Mouse (Mus musculus): Measurements from ENCODE around the gene Strada. TPM values are rescaled to one million over a fixed set of nuclear protein-coding genes. Genes with fewer than 3 reads are reported as not detected.
"Not testable (repeated sequence)": the region's sequence is repeated elsewhere in the genome, so short reads cannot be mapped to it uniquely, and the experiment has no call there.

Strada gene
- 10 to 100 TPM; 13.7 to 14.1 TPM for total RNA-seq (2021)
- long read RNA-seq, experiment 1, partial matches to known transcripts: 3 of 21 reads
- long read RNA-seq, experiment 1, other reads (novel, unspliced or antisense): 14 of 21 reads
- long read RNA-seq, experiment 2, transcript Strada-202 (11 exons, 1,517 nt): major isoform, 6 of 19 reads
- long read RNA-seq, experiment 2, partial matches to known transcripts: 3 of 19 reads
- long read RNA-seq, experiment 2, other reads (novel, unspliced or antisense): 9 of 19 reads

GRCm38 (mm10) chr11:106202123-106202465 is at the start of gene Strada:
Gene Strada, minus strand, starts transcription at chr11:106202168.
- DNase-seq (ENCODE audit: low spot score): no peak

GRCm38 (mm10) chr11:106249326-106249725 is 47.4 kb upstream of the Strada start:
- DNase-seq (ENCODE audit: low spot score): no peak

DNA sequence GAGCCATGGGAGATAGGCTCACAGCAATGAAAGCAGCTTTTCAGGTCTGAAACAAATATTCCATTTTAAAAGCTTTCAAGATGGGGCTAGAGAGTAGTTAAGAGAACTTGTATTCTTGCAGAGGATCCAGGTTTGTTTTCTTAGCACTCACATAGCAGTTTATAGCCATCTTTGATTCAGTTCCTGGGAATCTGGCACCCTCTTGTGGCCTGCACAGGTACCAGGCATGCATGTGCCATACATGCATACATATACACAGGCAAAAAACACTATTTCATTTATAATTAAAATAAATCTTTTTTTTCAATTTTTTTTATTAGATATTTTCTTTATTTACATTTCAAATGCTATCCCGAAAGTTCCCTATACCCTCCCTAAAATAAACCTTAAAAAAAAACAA is 44.9 kb upstream of the Strada start:
- no peak for DNase-seq (ENCODE audit: low spot score)

DNA sequence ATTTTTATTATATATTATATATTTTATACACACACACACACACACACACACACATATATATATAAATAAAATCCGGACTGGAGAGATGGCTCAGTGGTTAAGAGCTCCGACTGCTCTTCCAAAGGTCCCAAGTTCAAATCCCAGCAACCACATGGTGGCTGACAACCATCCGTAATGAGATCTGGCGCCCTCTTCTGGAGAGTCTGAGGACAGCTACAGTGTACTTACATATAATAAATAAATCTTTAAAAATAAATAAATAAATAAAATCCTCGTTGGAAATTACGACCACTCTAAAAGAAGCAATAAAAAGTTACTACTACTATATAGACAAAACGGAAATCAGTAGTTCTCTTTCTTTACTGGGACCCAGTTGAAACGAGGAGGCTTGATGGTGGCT is 32.0 kb upstream of the Strada start:
- DNase-seq (ENCODE audit: low spot score): not testable (repeated sequence)

- no peak for DNase-seq (ENCODE audit: low spot score)
Observed at GRCm38 (mm10) chr11:106220603-106221002, 18.6 kb upstream of the Strada start.

- DNase-seq (ENCODE audit: low spot score): peak; percentile 90
Observed at GRCm38 (mm10) chr11:106216730-106217490, 14.9 kb upstream of the Strada start, which contains the start of gene Ddx42. Gene Ddx42, plus strand, starts transcription at chr11:106216926.

DNA sequence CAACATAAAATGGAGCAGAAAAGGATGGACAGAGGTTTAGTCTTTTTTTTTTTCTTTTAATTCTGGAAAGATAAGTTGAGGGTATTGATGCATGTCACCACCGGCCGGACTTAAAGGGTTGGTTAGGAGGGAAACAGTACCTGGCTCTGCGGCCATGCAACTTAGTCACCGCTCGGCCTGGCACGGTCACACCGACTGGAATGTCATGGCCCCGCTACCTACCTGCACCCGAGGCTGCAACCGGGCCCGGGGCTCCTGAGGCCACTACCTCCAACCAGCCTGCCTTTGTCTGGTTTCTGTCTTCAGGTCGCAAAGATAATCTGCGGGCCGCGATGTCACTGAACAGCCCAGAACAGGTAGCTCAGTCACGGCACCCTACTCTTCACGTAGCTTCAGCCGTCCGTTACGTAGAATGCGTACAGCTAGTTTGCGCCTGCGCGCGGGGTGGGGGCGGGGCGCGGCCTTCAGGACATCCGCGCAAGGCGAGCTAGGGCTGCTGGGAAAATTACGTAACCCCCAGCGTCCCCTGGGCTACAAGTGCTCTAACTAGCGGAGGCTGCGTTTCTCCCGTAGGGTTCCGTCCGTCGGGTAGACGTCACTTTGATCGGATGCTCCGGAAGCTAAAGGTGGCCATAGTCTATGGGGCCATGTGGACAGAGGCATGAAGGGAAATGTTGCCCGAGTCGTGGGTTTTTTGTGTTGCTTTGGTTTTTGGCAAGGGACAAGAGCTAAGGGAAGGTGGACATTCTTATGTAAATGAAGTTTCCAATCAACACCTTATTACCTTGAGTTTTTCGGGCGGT is 14.2 kb upstream of the Strada start, which contains the start of gene Ccdc47:
Gene Ccdc47 (minus strand): TSS at position 418 of the 803 bp plus-strand sequence.
- peak; percentile 97 for DNase-seq (ENCODE audit: low spot score)

DNA sequence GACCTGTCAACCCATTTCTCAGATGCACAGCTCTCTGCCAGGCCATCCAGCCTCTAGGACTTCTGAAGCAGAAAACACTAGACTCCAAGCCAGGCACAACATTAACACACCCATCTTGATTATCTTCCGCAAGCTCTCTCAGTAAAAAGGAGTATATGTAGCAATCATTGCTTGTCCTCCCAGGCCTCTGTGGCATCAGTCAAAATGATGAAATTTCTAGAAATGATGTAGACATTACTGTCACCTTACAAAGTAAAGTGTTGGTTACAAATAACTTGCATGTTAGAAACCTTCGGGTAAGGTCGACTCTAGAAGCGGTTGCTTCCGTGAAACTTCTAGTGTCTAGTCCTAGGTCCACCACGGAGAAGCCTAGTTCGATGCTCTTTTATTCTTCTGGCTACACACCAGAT is 13.5 kb upstream of the Strada start:
- DNase-seq (ENCODE audit: low spot score): no peak

GRCm38 (mm10) chr11:106214856-106215255 is 12.9 kb upstream of the Strada start:
- DNase-seq (ENCODE audit: low spot score): no peak

DNA sequence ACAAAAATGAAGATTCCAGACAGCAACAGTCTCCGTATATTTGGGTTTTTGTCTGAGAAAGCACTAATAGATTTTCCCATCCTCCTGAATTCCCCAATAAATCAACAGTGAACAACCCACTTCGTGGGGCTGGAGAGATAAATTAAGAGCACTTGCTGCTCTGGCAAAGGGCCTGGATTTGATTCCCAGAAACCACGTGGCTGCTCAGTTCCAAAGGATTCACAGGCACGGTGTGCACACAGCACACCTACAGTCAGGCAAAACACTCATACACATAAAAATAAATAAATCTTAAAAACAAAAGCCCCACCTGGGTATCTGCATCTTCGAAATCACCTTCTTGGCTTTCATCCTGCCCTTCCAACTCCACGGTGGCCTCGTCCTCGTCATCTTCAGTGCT is 10.8 kb upstream of the Strada start:
- no peak for DNase-seq (ENCODE audit: low spot score)

DNA sequence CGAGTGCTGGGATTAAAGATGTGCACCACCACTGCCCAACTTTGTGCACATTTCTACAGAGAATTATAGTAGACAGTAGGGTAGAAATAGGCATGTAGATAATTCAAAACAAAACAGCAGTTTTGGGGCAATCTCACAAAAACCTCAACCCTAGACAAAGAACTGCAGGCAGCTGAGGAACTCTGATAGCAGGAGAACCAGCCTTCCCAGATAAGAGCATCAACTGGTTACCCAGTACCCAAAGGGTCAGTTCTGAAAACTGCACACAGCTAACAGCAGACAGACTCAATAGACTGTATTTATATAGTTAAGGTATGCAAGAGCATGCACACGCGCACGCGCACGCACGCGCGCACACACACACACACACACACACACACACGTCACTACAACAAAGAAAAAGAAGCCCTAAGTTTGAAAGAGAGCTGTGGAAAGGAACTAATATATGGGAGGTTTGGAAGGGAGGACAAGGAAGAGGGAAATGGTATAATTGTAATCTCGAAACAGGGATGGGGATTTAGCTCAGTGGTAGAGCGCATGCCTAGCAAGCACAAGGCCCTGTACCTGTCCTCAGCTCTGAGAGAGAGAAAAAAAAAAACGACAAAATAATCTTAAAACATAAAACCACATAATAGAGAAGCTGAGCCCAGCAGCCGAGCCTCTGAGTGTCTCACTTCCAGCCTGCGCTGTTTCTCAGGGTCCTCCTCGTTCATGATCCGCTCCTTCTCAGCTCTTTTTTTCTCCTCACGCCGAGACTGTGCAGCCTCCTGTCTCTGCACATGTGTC is 438 bp downstream of the Strada start:
- no peak for DNase-seq (ENCODE audit: low spot score)

DNA sequence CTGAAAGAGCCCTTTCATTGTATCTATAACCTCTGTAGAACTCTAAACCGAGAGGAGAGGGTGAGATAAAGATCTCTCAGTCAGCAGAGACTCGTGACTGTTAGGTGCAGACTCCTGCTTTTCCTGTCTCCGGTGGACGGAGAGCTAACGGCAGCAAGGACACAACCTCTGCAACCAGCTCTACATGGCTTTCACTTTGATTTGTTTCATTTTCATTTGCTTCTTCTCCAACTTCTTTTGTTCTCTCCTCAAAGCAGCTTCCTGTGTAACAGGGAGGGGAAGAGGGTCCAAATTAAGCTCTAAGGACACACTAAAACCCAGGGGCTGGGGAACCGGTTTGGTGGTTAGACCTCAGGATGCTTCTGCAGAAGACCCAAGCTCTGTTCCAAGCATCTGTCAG is 1.2 kb downstream of the Strada start:
- DNase-seq (ENCODE audit: low spot score): no peak

- not testable (repeated sequence) for DNase-seq (ENCODE audit: low spot score)
Observed at GRCm38 (mm10) chr11:106199997-106200396, 2.0 kb downstream of the Strada start.

- no peak for DNase-seq (ENCODE audit: low spot score)
Observed at GRCm38 (mm10) chr11:106198277-106198676, 3.7 kb downstream of the Strada start.

DNA sequence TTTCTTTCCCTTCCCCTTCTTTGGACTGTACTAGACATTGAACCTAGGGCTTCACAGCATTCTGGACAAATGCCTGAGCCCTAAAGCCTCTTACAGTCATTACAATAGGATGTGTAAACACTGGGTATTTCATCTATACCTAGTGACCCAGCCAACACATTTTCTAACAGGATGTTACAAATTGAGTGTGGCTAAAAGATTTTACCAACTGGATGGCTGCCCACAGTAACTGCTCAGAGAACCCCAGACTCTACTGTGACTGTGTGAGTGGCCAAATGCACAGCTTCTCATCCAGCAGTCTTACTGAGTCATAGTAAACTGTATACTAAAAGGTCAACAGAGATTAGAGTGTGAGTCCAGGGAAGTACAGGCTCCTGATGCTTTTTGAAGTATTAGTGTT is 6.6 kb downstream of the Strada start:
- DNase-seq (ENCODE audit: low spot score): no peak

GRCm38 (mm10) chr11:106194891-106195290 is 7.1 kb downstream of the Strada start:
- DNase-seq (ENCODE audit: low spot score): no peak

GRCm38 (mm10) chr11:106194155-106194541 is 7.8 kb downstream of the Strada start:
- DNase-seq (ENCODE audit: low spot score): no peak

DNA sequence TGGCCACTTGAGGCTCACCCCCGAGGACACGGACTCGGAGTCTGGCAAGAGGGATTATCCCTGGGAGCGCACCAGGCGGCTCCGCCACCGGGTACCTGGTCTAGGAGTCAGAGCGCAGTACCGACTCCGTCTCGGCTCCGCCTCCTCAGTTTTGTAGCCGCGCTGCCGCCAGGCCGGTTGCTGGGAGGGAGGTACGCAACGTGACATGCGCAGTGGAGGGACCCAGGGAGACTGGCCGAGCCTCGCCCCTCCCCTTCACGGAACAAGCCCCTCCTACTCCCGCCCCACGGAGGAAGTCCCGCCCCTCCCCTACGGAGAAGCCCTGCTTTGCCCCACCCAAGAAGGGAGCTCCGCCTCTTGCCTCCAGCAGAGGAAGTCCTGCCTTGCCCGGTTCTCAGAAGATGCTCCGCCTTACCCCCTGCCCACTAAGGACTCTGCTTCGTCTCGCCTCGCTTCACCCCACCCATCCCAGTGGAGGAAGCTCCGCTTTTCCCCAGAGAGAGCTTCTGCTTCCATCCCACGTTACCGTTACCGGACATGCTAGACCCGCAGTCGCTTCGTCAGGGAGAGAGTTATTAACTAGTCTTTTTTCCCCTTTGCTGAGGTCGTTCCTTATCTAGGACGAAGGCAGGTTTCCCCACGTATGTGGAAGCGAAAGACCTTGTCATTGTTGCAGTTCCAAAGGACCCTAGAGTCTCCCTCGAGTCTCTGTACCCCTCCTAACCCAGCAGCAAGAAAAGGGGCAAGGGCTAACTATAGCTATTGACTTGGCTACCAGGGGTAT is 8.4 kb downstream of the Strada start:
- peak; percentile 97 for DNase-seq (ENCODE audit: low spot score)

DNA sequence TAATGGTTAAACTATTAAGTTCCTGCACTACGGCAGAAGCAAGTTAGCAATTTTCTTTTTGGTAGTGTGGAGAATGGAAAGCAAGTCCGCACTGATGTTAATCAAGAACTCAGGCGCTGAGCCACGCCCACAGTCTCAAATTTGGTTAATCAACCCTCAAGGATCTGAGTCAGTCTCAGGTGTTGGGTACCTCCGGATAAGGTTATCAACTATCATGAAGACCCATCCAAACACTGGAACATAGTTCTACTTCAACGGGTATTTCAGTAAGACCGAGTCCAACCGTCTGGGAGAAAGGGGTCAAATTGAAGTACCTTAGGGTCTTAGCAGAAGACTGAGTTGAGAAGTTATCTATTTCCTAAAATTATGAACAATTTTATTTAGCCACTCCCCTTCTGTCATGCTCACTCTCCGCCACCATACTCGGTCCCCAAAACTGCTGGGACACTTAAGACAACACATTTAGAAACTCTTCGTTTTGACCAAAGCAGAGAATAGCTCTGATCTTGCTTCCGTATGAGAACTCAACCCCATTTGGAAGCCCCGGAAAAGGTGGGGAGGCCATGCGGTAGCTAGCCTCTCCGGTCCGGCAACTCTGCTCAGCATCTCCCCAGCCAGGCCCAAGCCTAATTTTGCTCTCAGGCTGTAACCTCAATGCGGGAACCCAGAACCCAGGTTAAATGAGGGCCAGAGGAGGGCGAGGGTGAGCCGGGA is 9.2 kb downstream of the Strada start:
- DNase-seq (ENCODE audit: low spot score): no peak

GRCm38 (mm10) chr11:106192241-106192640 is 9.7 kb downstream of the Strada start:
- DNase-seq (ENCODE audit: low spot score): no peak

Measured in gastrocnemius, adult 18-20 months (tissue).